Mouse (Mus musculus): Measurements from ENCODE around the gene Adam19.

GRCm38 (mm10) chr11:46039335-46039734, 16.5 kb upstream of the Adam19 start:
- TF ChIP-seq MAX (IDR thresholded peaks at IDR 0.05) (no peak), CEBPB (IDR thresholded peaks at IDR 0.05; ENCODE audit: low read depth) (no peak), CTCF (IDR thresholded peaks at IDR 0.05; ENCODE audit: control insufficient read depth, insufficient read depth, insufficient read length) (no peak), FOSL1 (IDR thresholded peaks at IDR 0.05; ENCODE audit: insufficient read depth, low read length, poor library complexity, severe bottlenecking) (no peak), MYOD1 (IDR thresholded peaks at IDR 0.05; ENCODE audit: control insufficient read depth, insufficient read length, low read depth) (no peak), USF1 (IDR thresholded peaks at IDR 0.05; ENCODE audit: low read depth) (no peak)

All from C2C12 (cell line).